Mouse (Mus musculus) forelimb bud, embryonic 11.5 days (tissue): ENCODE measurements around the gene Dlx5.

Source experiments
- DNase-seq: peaks from one replicate; pipeline ENCODE4 v3.0.0-alpha.2; 2012; ENCODE audit warnings: low read depth, low spot score

Dlx5 gene

DNA sequence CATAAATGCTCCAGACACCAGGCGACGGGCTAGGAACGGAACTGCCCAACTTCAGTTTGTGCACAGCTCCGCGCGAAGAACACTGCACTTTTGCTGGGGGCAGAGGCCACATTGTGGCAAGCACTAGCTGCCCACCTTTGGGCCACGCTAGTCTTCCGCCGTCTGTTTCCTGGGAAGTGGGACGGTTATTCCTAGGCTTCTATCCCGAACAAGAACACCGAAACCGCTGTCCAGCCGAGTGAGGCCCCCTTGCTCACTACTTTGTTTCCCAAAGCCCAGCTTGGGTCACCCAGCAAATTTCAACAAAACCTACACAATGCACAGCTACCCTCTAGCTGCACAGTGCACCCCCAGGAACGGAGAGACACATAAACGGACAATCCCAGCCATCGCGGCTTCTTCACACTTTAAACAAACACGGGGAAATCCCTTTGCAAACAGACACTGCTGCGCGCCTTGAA, 21.9 kb downstream of the Dlx5 start:
- DNase-seq, result no peak

DNA sequence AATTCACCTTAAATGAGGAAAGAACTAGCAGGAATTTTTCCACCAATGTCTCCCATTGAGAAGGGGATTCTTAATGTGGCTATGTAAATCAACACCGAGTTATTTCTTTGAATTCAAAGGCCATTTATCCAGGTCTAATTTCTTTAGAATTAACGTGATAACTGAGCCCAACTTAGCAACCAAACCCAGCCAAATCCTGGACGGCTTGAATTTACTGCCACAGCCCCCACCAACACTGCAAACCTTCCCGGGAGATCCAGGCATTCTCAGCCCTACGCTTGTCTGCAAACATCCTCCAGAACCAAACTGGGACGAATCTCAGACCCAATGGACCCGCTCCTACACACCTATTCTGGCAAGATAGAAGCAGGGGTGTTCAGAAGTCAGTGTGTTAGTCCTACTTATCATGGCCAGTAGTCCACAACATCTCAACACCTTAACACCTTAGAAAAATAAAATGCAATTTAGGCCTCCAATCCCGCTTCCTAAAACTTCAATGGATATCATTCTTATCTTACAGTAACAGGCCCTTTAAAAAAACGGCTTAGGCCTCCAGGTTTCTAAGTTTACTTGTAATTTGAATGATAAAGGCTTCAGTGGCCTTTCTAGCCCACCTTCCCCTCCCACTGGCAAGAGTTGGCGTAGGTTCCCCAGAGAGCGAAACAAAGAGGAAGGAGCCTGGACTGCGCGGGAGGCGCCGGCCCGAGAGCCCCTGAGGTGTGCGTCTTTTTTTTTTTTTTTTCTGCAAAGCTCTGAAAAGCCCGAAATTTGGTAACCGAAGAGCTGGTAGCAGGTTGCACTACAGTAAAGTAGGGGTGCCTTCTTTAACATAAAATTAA, 22.6 kb downstream of the Dlx5 start:
- no peak for DNase-seq

DNA sequence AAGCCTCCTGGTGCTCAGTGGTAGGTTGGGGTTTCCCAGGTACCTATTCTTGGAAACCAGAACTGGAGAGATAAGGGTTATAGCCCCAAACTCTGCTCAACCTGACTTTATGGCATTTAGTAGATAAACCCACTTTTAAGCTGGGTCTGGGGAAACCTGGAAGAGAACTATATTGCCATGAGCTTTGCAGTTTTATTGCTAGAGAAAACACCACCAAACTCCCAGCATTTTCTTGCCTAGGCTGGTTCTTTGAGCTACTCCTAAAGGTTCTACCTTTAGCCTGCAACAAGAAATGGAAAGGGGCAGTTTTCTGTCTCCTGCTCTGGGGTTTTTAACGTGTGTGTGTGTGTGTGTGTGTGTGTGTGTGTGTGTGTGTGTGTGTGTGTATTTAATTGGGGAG, 23.3 kb downstream of the Dlx5 start:
- DNase-seq, result no peak

DNA sequence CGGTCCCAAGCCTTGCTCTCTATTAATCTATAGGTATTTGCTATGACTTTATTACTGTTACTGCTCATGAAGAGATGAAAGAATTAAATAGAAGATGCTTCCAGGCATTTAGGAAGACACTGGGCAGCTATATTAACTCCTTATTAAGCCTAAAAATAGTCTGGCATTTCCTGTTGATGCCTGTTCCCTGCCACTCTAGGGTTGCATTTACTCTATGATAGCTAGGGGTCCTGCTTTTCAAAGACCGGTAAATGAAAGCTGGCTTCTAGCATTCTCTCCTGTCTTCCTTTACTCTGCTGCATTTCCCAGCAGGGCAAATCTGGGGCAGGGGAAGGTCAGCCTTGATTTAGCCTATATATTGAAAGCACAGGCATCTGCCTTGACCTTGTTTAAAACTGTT, 24.1 kb downstream of the Dlx5 start:
- no peak for DNase-seq

DNA sequence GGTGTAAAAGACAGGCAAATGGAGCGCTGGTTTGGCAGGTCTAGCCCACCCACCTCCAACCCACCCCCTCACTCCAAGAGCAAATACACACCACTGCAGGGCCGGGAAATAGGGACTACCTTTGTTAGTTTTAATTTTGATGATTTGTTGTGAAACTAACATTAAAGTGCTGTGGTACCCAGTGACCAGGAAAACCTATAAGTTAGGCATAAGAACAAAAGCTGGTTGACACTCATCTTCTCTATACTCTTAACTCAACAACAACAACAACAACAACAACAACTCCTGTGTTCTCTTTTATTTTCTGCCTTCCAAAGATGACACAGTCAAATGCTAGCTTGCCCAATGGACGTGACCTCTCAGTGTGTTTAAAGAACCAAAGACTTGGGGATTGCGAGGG, 25.0 kb downstream of the Dlx5 start:
- no peak for DNase-seq

DNA sequence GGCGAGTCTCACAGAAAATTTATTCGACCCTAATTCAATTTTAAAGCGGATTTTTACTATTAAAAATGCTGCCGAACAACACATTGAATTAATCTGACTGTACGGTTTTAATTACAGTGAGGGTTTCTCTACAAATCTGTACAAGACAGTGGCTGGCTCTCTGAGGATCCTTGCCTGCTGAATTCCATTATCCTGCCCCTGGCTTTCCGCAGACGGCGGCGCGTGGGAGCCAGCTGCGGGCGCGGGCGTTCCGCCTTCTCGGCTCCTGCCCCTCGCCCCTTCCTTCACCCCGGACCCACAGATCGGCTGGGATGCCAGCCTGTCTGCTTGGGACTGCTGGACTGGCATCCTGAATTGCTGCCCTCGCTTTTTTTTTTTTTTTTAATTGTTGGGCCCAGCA, 25.6 kb downstream of the Dlx5 start:
- DNase-seq, result no peak

DNA sequence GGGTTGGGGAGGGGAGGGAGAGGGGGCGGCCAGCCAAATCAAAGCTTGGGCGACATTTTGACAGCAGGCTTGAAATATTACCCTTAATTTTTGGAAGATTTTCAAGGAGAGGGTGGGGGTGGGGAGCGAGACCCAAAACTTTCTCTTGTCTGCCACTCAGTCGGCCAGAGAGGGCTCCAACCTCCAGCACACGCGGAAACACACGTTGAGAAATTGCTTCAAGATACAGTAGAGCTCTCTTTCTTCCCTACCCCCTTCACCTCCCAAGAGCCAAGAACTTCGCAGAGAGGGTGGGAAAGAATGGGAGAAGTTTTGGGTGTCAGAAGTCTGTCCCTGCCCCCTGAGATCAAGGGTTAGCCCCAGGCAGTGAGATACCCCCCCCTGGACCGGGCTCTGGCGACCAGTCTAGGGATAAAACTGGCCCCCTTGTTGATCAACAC, 26.1 kb downstream of the Dlx5 start:
- no peak for DNase-seq

DNA sequence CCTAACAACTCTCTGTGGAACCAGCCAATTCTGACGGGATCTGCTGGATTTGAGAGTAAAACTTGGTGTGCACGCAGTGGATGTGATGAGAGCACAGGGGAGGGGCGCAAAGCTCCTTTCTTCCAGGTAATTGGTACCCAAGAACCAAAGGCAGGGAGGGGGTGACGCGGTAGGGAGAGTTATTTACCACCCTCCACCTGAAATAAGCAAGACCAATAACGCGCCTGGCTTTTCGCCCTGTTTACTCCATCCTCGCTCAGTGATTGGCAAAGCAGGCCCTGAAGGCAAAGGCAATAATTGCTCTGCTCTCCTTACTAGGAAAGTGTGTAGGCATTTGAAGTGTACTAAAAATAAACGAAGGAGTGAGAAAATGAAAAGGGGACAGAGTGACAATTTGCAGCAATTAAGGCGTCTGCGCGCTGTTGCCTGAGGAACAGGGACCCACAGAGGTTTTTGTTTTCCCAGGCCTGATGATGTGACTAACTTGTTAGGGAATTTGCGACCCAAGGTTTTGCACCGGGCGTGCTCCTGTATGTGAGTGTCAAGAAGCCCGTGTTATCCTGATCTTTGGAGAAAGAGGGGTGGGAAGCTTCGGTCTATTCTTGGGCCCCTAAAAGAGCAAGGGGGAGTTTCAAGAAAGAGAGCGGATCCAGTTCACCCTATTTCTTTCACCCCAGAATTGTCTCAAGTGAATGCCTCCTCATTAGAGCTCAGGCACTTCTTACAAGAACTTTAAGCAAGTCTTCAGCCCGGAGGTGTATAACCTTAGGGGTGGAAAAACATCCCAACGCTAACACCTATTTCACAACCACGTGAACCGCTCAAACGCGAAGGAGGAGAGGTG, 26.8 kb downstream of the Dlx5 start:
- DNase-seq, result no peak

DNA sequence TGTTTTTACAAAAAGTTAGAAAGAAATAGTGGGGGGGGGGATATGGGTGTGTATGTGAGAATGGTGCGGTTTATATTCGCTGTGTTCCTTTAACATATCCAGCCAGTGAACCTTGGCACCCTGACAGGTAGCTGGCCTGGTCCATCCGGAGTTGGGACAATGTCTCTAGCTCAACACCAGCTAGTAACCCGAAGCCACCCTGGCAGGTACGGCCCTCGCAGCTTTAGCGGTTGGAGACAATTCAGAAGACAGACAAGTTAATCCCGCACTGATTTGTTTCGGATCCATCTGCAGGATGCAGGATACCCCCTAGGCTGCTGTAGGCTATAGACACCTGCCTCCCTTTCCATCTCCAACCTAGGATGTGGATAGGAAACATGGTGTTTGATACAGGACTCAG, 27.7 kb downstream of the Dlx5 start:
- DNase-seq, result no peak

DNA sequence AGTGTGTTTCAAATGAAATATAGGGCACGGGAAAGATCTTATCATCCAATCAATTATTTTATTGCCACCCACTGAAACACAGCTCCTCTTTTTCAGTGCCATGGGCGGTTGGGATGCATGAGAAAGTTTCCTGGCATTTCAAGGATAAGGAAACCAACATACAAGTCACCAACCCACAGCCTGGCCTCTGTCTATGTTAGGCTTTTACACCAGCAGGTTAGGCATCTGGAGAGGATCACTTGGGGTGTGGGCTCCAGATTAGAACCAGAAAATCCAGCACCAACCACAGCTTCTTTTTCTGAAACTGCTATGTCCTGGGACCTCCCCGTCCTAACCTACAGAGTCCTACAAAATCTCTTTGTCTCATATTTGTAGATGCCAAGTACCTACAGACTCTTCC, 28.9 kb downstream of the Dlx5 start:
- no peak for DNase-seq

DNA sequence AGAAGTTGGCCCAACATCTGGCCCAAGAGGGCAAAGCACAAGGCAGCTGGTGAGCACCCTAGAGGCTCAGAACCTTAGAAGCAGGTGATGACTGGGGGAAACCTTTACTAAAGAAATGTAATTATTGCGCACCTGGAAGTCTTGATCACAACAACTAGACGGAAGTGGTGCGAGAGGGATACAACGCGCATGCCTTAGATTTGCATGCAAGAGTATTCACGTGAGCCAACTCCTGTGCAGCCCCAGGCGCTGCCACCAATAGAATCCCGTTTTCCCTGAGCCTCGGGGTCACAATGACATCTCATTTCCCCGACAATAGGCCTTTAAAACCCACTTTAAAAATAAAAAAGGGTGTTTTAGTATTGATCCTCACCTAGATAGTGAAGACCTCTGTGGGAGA, 30.7 kb downstream of the Dlx5 start:
- DNase-seq, result no peak

DNA sequence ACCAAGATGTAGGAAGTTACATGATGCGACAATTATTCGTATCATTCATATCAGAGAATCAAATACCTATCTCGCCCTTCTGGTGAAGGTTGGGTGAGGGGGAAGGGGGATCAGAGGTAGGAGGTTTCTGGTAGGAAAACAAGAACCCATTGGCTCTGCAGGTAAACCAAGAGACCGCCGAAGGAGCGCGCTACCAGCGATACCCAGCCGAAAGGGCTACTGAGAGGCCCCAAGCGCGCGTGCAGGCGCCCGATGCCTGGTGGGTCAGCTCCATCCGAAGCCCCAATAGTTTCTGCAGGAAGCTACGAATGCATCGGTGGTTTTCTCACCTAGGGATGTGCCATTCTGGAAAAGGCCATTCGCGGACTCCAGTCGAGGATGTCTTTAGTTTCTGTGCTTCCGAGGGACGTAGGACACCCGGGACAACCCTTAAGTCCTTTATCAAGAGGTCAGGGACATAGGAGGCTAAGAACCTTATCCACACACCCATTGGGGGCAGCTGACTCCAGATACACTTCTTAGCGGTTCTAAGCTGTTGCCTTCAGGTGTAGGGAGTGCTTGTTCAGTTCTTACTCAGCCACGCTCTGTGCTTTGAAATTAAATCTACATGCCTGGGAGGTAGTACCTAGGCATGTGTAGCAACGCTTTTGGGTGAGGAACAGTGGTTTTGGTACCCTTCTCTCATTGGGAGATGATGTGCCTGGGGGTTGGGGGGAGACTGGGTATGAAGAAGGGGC, 31.4 kb downstream of the Dlx5 start:
- DNase-seq, result no peak

DNA sequence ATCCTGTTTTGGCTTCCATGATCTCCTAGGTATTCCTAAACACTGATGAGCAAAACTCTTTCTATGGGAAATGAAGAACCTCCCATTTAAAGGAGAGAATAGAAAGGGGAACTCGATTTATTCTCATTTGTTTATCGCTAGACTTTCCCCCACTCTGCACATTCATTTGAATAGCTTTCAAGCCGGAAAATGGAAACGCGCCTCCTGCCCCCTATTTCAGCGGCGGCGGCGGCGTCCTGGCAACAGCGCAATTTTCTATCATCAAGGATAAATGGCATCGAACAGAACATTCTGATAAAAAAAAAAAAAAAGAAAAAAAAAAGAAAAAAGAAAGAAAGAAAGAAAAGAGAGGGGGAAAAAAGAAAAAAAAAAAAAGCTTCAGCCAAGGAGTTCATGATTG, 32.1 kb downstream of the Dlx5 start:
- no peak for DNase-seq

DNA sequence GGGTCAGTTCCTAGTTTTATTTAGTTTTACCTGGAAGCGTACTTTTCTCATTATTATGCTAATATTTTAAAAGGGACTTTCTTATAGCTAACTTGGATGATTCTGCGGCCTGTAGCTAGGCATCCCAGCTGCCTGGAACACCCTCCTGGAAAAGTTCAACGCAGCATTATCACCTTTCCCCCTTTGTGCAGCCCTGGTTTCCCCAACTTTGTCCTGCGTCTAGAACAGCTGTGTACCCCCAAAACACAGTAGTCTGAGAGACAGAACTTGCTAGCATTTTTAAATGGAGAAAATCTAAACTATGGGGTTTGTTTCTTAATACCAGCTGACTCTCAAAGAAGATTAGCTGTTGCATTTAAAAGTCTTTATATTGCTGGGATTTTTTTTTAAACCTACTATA, 33.3 kb downstream of the Dlx5 start:
- DNase-seq, result no peak

DNA sequence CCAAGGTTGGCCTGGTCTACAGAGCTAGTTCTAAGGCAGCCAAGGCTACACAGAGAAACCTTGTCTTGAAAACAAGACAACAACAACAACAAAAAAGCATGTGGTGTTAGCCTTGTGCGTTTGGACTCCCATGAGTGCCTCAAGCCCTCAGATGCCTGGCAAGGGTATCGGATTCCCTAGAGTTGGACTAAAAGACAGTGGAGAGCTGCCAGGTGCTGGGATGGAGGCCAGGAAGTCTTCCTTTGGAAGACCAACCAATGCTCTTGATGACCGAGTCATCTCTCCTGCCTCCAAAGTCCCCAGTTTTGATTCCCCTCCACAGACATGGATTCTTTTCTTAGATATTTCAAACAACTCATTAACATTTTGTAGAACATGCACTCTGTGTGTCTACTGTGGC, 48.6 kb downstream of the Dlx5 start:
- no peak for DNase-seq

DNA sequence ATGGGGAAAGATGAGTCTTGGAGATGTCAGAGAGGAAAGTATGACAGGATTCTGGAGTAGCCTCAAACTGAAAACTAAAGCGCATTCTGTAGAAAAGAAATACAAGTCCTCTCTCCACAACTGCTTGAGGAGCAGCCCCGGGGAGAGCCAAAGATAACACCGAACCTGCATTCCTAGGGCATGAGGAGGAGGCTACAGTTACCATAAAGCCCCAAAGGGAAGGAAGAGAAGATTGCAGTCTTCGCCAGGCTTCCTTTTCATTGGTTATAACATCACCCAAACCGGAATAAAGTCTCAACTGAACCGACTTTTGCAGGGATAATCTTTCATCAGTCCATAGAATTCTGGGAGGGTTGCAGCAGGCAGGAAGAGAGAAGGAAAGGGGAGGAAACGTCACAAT, 51.4 kb downstream of the Dlx5 start:
- DNase-seq, result no peak
